Mouse (Mus musculus): ENCODE results near the gene Atp10b. TPM values are rescaled to one million over a fixed set of nuclear protein-coding genes. Genes with fewer than 3 reads are reported as not detected.
A peak's percentile ranks its signal among the peaks of the same experiment; 100 is the strongest.

Atp10b gene
- total RNA-seq, 2 experiments from 2014 or later: 0.66 to 1.2 TPM

DNA sequence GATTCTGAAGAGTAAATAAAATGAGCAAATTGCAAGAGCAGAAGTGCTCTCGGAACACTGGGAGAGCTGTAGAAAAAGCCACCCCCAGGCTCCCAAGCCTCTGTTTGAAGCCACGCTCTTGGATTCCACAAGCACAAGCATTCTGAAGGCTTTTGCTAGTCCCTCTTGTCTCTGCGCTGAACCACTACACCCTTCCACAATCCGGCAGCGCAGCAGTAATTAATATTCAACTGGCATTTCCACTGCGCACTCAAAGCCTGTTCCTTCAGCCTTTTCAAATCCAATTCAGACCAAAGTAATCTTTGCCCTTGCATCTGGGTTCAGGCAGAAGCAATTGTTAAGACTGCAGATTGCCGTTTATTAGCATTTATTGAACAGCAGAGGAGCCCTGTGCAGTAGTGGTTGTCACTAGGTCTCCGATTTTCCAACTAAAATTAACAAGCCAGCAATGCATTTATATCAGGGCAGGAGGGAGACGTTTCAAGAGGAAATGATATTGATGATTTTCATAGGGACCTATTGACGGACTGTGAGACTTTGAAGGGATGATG is 120.7 kb downstream of the Atp10b start:
- intact Hi-C loops (cut with DNase I): no loop called here
- peak; percentile 6 to 15 for DNase-seq (ENCODE audit: low spot score in 2 of 2)

- DNase-seq (ENCODE audit: low spot score in 2 of 2): no peak
- intact Hi-C loops (cut with DNase I): no loop called here
Measured at GRCm38 (mm10) chr11:43273896-43274295, 124.2 kb downstream of the Atp10b start.

- DNase-seq (ENCODE audit: low spot score in 2 of 2): no peak
- intact Hi-C loops (cut with DNase I): no loop called here
Measured at GRCm38 (mm10) chr11:43297584-43297983, 147.9 kb downstream of the Atp10b start.

GRCm38 (mm10) chr11:43311000-43311399 is 161.3 kb downstream of the Atp10b start:
- intact Hi-C loops (cut with DNase I): no loop called here
- no peak for DNase-seq (ENCODE audit: low spot score in 2 of 2)

Other genes starting within 250 kb of the Atp10b start
- not detected for gene Gm9972, start 114.1 kb upstream of the Atp10b start, total RNA-seq (2021)

Data from left cerebral cortex, postnatal 36 days (tissue).